Mouse (Mus musculus) heart, embryonic 12.5 days (tissue): Measurements from ENCODE around the gene Hspb1. TPM values are rescaled to one million over a fixed set of nuclear protein-coding genes. Genes with fewer than 3 reads are reported as not detected.

ENCODE experiments used
- ATAC-seq: fragments of 200-750 bp; cut with Nextera tagmentation; 2 replicates; pipeline ENCODE4 v1.8.0; 2017; ENCODE audit warnings: moderate TSS enrichment, moderate library complexity; ENCODE audit not compliant: insufficient number of reproducible peaks, low FRiP score
- H3K27ac ChIP-seq: fragments of 300-500 bp; sonication (generic); 2 replicates; pipeline ENCODE4 v1.5.1; 2016; ENCODE audit warnings: mild to moderate bottlenecking, moderate library complexity; ENCODE audit not compliant: poor library complexity, severe bottlenecking
- H3K27me3 ChIP-seq: fragments of 300-500 bp; sonication (generic); replicated peaks from 2 replicates; pipeline ENCODE4 v1.6.1; 2016; ENCODE audit warnings: mild to moderate bottlenecking, moderate library complexity
- H3K36me3 ChIP-seq: fragments of 300-500 bp; sonication (generic); 2 replicates; pipeline ENCODE4 v1.6.1; 2016; ENCODE audit warnings: mild to moderate bottlenecking, moderate library complexity
- H3K4me1 ChIP-seq: fragments of 300-500 bp; sonication (generic); replicated peaks from 2 replicates; pipeline ENCODE4 v1.6.1; 2016; ENCODE audit warnings: mild to moderate bottlenecking
- H3K4me2 ChIP-seq: fragments of 300-500 bp; sonication (generic); 2 replicates; pipeline ENCODE4 v1.6.1; 2016; ENCODE audit warnings: mild to moderate bottlenecking, moderate library complexity
- H3K4me3 ChIP-seq: fragments of 300-500 bp; sonication (generic); 2 replicates; pipeline ENCODE4 v1.5.1; 2016; ENCODE audit warnings: mild to moderate bottlenecking
- H3K9ac ChIP-seq: fragments of 300-500 bp; sonication (generic); 2 replicates; pipeline ENCODE4 v1.6.1; 2016; ENCODE audit warnings: mild to moderate bottlenecking, moderate library complexity
- H3K9me3 ChIP-seq: fragments of 300-500 bp; sonication (generic); replicated peaks from 2 replicates; pipeline ENCODE4 v1.6.1; 2016; ENCODE audit warnings: mild to moderate bottlenecking, moderate library complexity
- WGBS: fragments of 180-500 bp; shearing (Covaris S2); methylation state at CpG from one replicate; pipeline ENCODE4 v1.1.7; 2016; 5-methylcytosine and 5-hydroxymethylcytosine counted together
- polyA plus RNA-seq: library from polyadenylated mRNA; unstranded; fragments of >200 nt; fragmentation: Nextera tagmentation; extraction: Ambion mirVana; gene quantifications from 2 replicates; pipeline ENCODE4 v1.2.1, GENCODE M21; 2016

Gene Hspb1
- polyA plus RNA-seq, 1 experiment from 2014 or later: 1,021 TPM

DNA sequence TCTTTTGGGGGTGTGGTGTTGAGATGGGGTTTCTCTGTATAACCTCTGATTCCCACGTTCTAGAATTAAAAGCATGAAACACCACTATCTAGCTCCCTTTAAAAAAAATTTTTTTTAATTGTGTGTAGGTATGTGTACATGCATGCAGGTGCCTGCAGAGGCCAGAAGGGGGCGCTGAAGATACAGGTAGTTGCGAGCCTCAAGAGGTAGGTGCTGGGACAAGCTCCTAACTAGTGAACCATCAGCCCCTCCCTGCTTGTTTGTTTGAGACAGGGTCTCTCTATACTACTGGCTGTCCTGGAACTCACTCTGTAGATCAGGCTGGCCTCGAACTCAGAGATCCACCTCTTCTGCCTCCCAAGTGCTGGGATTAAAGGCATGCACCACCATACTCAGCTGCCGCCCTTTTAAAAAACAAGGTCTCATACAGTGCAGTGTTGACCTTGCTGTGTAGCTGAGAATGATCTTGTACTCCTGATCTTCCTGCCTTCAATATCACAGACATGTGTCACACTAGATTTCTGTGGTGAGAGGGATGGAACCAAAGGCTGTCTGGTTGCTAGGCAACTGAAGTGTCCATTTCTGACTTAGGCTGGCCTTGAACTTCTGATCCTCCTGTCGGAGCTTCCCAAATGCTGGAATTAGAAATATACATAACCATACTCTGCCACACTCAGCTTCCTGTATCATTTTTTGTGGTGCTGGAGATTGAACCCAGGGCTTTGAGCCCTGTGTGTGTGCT is 13.8 kb downstream of the Hspb1 start:
- Histone ChIP-seq H3K27me3 (no peaks in the 10 kb centered on the region), H3K4me3 (no peak overlapping the region), H3K9ac (no peak overlapping the region), H3K4me1 (peaks cover 23% of the 10 kb centered on the region), H3K9me3 (no peaks in the 10 kb centered on the region), H3K27ac (no peak overlapping the region), H3K4me2 (no peak overlapping the region), H3K36me3 (0 out of 2 replicates have a peak, but pooled peaks cover 2% of the 10 kb centered on the region)
- WGBS: 56% methylated on average over 6 of the region's 6 CpGs
- no peak for ATAC-seq

DNA sequence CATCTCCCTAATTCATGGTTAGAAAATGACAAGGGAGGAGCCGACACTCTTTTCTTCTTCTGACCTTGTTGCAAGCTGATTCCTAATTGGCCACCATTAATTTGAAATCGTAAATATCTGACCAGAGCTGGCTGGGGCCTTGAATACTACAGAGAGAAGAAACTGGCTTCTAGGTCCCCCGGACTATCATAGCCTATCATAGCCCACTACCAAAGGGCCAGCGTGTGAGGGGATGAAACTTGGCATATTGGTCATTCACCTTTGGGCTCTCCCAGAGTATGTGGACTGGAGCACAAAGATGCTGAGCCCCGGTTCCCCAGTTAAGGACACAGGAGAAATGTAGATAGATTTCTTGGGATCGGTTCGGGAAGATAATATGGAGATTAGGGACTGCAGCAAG is 15.3 kb downstream of the Hspb1 start:
- Histone ChIP-seq H3K27ac (0 out of 2 replicates have a peak overlapping the region, but pooled peaks have one; percentile 19), H3K36me3 (peaks cover 15% of the 10 kb centered on the region), H3K9me3 (no peaks in the 10 kb centered on the region), H3K4me2 (peak overlapping the region; percentile 68), H3K9ac (peak overlapping the region; percentile 54), H3K27me3 (no peaks in the 10 kb centered on the region), H3K4me3 (peak overlapping the region; percentile 39), H3K4me1 (peaks cover 31% of the 10 kb centered on the region)
- ATAC-seq: no peak; the same call in 1 of the 2 replicates
- 24% methylated on average over 7 of the region's 7 CpGs for WGBS

DNA sequence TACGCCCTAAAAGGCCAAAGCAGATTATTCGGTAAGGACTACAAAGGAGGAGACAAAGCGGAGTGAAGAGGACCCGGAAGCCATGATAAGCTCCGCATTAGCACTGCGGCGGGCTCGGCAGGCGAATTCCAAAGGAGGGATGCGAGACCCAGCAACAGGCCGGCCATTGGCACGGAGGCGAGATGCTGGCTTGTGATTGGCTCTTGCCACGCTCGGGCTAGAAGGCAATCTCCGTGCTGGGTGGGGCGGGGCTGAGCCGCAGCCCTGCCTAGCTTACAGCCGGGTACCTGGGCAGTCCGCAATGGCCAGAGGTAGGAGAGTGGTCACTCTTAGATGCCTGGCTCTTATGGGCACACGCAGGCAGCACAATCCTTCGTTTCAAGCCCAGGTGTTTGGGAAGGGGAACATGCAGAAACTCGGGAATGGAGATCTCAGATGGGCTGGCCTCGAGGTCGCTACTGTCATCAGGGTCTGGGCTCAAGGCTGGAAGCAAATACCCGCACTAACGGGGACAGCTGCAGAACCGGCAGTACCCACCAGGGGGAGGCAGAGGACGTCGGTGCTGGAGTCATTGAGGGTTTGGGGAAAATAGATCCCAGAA is 15.9 kb downstream of the Hspb1 start:
- Histone ChIP-seq H3K27ac (peak overlapping the region; percentile 49), H3K27me3 (no peaks in the 10 kb centered on the region), H3K4me1 (peaks cover 31% of the 10 kb centered on the region), H3K9me3 (no peaks in the 10 kb centered on the region), H3K4me3 (peak overlapping the region; percentile 39), H3K36me3 (peaks cover 19% of the 10 kb centered on the region), H3K4me2 (peak overlapping the region; percentile 68), H3K9ac (peak overlapping the region; percentile 54)
- peak; percentile 93 for ATAC-seq
- WGBS: under 1% methylated on average over 30 of the region's 30 CpGs

DNA sequence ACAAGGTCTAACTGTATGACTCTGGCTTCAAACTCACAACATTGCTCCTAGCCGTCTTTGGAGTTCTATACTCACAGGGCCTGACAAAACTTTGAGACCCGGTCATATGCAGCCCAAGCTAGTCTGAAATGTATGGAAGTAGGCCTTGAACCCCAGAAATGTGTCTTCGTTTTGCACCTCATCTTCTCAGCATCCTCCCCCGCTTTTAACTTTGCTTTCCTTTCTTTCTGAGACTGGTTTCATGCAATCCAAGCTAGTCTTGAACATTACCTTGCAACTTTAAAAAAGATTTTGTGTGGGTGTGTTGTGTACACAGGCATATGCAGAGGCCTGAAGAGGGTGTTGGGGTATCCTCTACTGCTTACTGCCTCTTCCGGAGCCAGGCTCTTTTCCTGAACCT is 16.5 kb downstream of the Hspb1 start:
- H3K9me3 ChIP-seq: no peaks in the 10 kb centered on the region
- WGBS: 62% methylated on average over 5 of the region's 5 CpGs
- peak overlapping the region; percentile 49; the same call in 1 of the 2 replicates for H3K27ac ChIP-seq
- H3K36me3 ChIP-seq: peaks cover 25% of the 10 kb centered on the region
- no peak for ATAC-seq
- H3K4me3 ChIP-seq: peak overlapping the region; percentile 39; the same call in 1 of the 2 replicates
- no peaks in the 10 kb centered on the region for H3K27me3 ChIP-seq
- H3K9ac ChIP-seq: peak overlapping the region; percentile 19; the same call in 1 of the 2 replicates
- H3K4me1 ChIP-seq: peaks cover 36% of the 10 kb centered on the region
- H3K4me2 ChIP-seq: peak overlapping the region; percentile 68

DNA sequence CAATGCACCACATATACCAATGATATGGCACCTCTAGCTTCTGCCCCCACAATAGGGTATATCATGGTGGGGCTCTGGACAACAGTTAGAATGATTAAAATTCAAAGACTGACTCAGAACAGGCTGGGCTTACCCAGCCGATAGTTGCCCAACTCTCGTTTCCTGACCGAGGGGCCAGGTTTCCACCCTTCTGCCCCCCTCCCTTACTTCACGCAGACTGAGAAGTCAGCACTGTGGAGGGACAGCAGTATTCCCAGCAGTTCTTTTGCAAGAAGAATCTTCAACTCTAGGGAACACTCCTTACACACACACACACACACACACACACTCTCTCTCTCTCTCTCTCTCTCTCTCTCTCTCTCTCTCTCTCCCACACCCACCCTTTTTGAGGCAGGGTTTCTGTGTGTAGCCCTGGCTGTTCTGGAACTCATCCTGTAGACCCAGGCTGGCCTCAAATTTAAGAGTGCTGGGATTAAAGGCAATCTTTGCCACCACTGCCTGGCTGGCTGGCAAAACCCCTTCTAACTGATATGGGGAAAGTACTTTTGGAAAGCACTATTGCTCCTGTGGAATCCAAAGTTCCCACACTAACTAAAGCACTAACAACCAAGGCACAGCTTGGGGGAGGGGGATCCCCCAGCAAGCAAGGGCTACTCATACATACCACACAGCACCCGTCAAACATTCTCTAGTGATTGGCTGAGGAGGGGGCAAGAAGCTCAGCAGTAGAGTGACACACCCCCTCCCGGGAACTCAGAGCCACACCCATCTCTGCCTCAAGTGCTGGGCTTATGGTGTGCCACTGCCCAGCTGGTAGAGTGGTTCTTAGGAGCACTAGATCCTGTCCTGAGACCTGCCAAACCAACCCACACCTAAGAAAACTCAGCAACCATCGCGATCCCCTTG is 17.9 kb downstream of the Hspb1 start:
- Histone ChIP-seq H3K4me2 (no peak overlapping the region), H3K4me1 (peaks cover 35% of the 10 kb centered on the region), H3K27me3 (no peaks in the 10 kb centered on the region), H3K9ac (no peak overlapping the region), H3K9me3 (no peaks in the 10 kb centered on the region), H3K4me3 (no peak overlapping the region), H3K36me3 (peaks cover 38% of the 10 kb centered on the region), H3K27ac (peak overlapping the region; percentile 0; the same call in 1 of the 2 replicates)
- 53% methylated on average over 8 of the region's 8 CpGs for WGBS
- ATAC-seq: no peak

DNA sequence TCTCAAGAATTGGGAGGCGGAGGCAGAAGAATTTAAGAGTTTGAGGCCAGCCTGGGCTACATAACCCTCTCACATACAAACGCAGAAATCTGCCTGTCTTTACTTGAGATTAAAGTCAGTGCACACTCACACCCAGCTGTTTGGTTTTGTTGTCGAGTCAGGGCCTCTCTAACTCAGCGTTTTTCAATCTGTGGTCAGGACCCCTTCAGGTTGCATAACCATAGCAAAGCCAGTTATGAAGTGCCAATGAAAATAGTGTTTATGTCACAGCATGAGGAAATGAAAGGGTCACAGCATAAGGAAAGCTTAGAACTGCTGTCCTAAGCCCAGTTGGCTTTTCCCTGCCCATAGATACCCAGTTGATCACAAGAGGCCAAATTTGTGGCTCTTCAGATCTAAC is 19.1 kb downstream of the Hspb1 start:
- no peaks in the 10 kb centered on the region for H3K9me3 ChIP-seq
- H3K36me3 ChIP-seq: peaks cover 50% of the 10 kb centered on the region
- WGBS: 80% methylated on average over 4 of the region's 4 CpGs
- H3K27ac ChIP-seq: no peak overlapping the region
- no peaks in the 10 kb centered on the region for H3K27me3 ChIP-seq
- no peak overlapping the region for H3K4me3 ChIP-seq
- peaks cover 37% of the 10 kb centered on the region for H3K4me1 ChIP-seq
- H3K9ac ChIP-seq: no peak overlapping the region
- no peak for ATAC-seq
- no peak overlapping the region for H3K4me2 ChIP-seq

DNA sequence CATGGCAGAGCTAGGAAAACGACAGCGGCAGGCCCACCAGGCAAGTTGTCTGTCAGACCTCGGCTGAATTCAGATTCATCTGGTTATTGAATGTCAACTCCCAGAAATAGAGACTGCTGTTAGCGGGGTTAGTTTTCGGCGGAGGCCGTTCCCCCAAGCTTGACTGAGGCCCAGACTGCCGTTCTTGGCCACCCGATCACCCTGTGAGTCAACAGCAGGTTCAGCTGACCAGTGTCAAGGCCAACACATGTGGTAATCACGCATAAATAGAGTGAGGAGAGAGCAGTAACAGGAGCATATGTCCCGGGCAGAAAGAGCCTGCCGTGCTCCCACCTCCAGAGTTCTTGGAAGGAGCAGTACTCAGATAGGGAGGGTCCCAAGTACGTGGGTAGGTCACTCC is 19.5 kb downstream of the Hspb1 start:
- ATAC-seq: no peak
- no peak overlapping the region for H3K27ac ChIP-seq
- H3K4me3 ChIP-seq: no peak overlapping the region
- no peaks in the 10 kb centered on the region for H3K9me3 ChIP-seq
- no peaks in the 10 kb centered on the region for H3K27me3 ChIP-seq
- peaks cover 41% of the 10 kb centered on the region for H3K4me1 ChIP-seq
- H3K4me2 ChIP-seq: no peak overlapping the region
- WGBS: 77% methylated on average over 13 of the region's 13 CpGs
- H3K9ac ChIP-seq: no peak overlapping the region
- peaks cover 55% of the 10 kb centered on the region for H3K36me3 ChIP-seq

DNA sequence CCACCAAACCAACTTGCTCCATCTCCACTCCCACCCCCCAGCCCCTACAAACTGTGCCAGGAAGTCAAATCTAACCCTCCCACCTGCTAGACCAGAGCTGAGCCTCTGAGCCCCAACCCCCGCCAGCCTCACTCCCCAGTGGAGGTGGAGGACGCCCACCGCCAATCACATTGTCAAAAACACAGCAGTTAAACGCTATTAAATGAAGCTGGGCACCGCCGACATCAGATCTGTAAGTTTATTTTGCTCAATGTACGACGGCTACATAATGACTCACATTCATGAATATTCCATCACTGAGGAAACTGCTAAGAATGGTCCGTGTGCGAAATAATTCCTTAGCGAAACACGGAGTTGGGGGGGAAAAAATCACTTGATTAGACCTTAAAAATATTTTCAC is 20.5 kb downstream of the Hspb1 start:
- no peak overlapping the region for H3K27ac ChIP-seq
- peaks cover 56% of the 10 kb centered on the region for H3K36me3 ChIP-seq
- H3K4me3 ChIP-seq: no peak overlapping the region
- no peaks in the 10 kb centered on the region for H3K9me3 ChIP-seq
- H3K9ac ChIP-seq: no peak overlapping the region
- peaks cover 47% of the 10 kb centered on the region for H3K4me1 ChIP-seq
- no peaks in the 10 kb centered on the region for H3K27me3 ChIP-seq
- no peak for ATAC-seq
- no peak overlapping the region for H3K4me2 ChIP-seq
- 88% methylated on average over 12 of the region's 12 CpGs for WGBS

DNA sequence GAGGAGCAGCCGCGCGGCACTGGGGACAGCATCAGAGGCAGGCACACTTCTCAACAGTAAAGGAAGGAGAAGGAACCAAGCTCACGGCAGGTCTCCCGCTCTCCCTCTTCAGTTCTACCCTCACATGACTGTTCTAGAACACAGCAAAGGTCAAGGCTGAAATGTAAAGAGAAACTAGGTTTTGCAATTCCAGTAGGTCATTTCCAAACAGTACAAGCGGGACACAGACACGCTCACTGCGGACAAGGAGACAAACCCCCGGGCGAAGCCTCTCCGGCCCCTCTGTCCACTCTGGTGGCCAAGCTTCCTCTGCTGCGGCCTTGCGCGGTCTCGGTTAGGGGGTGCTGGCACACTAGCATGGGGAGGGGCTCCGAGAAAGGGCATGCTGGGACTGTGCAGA is 21.3 kb downstream of the Hspb1 start:
- WGBS: 92% methylated on average over 16 of the region's 16 CpGs
- Histone ChIP-seq H3K4me3 (no peak overlapping the region), H3K4me2 (no peak overlapping the region), H3K4me1 (peaks cover 53% of the 10 kb centered on the region), H3K9ac (no peak overlapping the region), H3K27me3 (no peaks in the 10 kb centered on the region), H3K27ac (no peak overlapping the region), H3K36me3 (peaks cover 56% of the 10 kb centered on the region), H3K9me3 (no peaks in the 10 kb centered on the region)
- ATAC-seq: no peak

DNA sequence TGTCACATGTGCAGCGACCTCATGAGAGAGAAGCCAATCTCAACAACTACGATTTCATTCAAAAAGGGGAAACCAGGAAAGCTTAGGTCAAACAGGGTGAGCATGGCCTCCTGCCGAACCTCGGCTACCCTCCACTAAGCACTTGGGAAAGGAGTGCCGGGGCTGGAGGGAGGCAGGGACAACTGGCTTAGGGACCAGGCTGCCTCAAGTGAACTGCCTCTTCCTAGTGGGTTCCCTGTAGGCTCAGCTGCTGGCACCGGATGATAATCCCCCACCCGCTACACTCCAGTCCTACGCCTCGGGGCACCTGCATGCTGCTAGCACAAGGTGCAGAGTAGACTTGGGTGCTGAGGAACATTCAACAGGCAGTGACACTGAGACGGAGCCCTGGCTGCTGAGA is 21.9 kb downstream of the Hspb1 start:
- Histone ChIP-seq H3K4me3 (no peak overlapping the region), H3K36me3 (peaks cover 56% of the 10 kb centered on the region), H3K9ac (no peak overlapping the region), H3K27me3 (no peaks in the 10 kb centered on the region), H3K4me2 (no peak overlapping the region), H3K4me1 (peaks cover 55% of the 10 kb centered on the region), H3K9me3 (no peaks in the 10 kb centered on the region), H3K27ac (no peak overlapping the region)
- 88% methylated on average over 10 of the region's 10 CpGs for WGBS
- no peak for ATAC-seq

DNA sequence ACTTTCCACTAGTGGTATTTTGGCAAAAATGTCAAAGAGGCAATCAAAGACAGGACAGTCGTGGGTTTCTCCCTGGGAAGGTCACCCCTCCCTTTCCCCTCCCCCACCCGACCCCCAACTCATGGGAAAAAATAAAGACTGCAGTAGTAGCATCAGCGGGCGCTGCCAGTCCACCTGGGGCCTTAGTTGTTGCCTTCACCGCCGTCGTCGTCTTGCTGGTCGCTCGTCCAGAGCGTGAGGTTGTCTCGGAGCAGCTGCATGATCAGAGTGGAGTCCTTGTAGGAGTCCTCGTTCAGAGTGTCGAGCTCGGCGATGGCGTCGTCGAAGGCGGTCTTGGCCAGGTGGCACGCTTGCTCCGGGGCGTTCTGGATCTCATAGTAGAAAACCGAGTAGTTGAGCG is 23.1 kb downstream of the Hspb1 start:
- no peak for ATAC-seq
- Histone ChIP-seq H3K27me3 (no peaks in the 10 kb centered on the region), H3K9me3 (no peaks in the 10 kb centered on the region), H3K4me3 (no peak overlapping the region), H3K4me2 (no peak overlapping the region), H3K36me3 (peaks cover 56% of the 10 kb centered on the region), H3K4me1 (peaks cover 55% of the 10 kb centered on the region), H3K27ac (no peak overlapping the region), H3K9ac (no peak overlapping the region)
- 91% methylated on average over 25 of the region's 25 CpGs for WGBS
